Mouse (Mus musculus): ENCODE results near the gene Mcm9.

The Mcm9 gene

GRCm38 (mm10) chr10:53580137-53580536, 50.1 kb downstream of the Mcm9 start:
- DNase-seq: no peak

GRCm38 (mm10) chr10:53568531-53568930, 61.7 kb downstream of the Mcm9 start:
- no peak for DNase-seq

- DNase-seq: no peak
Measured at GRCm38 (mm10) chr10:53565538-53565937, 64.7 kb downstream of the Mcm9 start.

GRCm38 (mm10) chr10:53562001-53562400, 68.2 kb downstream of the Mcm9 start:
- no peak for DNase-seq

GRCm38 (mm10) chr10:53537596-53537995, 92.6 kb downstream of the Mcm9 start:
- no peak for DNase-seq

GRCm38 (mm10) chr10:53532297-53532696, 97.9 kb downstream of the Mcm9 start:
- DNase-seq: no peak

- DNase-seq: peak; percentile 42
Measured at GRCm38 (mm10) chr10:53527838-53528773, 102.1 kb downstream of the Mcm9 start.

GRCm38 (mm10) chr10:53527344-53527743, 102.9 kb downstream of the Mcm9 start:
- DNase-seq: no peak

- no peak for DNase-seq
Measured at GRCm38 (mm10) chr10:53526350-53526749, 103.9 kb downstream of the Mcm9 start.

- DNase-seq: no peak
Measured at GRCm38 (mm10) chr10:53525265-53525976, 104.8 kb downstream of the Mcm9 start.

- no peak for DNase-seq
Measured at GRCm38 (mm10) chr10:53519068-53519954, 110.9 kb downstream of the Mcm9 start.

- DNase-seq: no peak
Measured at GRCm38 (mm10) chr10:53518599-53518913, 111.7 kb downstream of the Mcm9 start.

- DNase-seq: no peak
Measured at GRCm38 (mm10) chr10:53517770-53518598, 112.3 kb downstream of the Mcm9 start.

- DNase-seq: no peak
Measured at GRCm38 (mm10) chr10:53512491-53512890, 117.7 kb downstream of the Mcm9 start.

- peak; percentile 54 for DNase-seq
Measured at GRCm38 (mm10) chr10:53509158-53509773, 121.0 kb downstream of the Mcm9 start.

GRCm38 (mm10) chr10:53508676-53509075, 121.6 kb downstream of the Mcm9 start:
- DNase-seq: no peak

- DNase-seq: no peak
Measured at GRCm38 (mm10) chr10:53505526-53505925, 124.7 kb downstream of the Mcm9 start.

- no peak for DNase-seq
Measured at GRCm38 (mm10) chr10:53505069-53505468, 125.2 kb downstream of the Mcm9 start.

- peak; percentile 7 for DNase-seq
Measured at GRCm38 (mm10) chr10:53502875-53503816, 127.1 kb downstream of the Mcm9 start.

GRCm38 (mm10) chr10:53502471-53502870, 127.8 kb downstream of the Mcm9 start:
- no peak for DNase-seq

All from kidney, adult 18-20 months (tissue).